Mouse (Mus musculus) spleen, adult 2 months (tissue): Measurements from ENCODE around the gene Cpxcr1. TPM values are rescaled to one million over a fixed set of nuclear protein-coding genes. Genes with fewer than 3 reads are reported as not detected.

Source experiments
- DNase-seq, 2 experiments: peaks; one replicate each; pipeline versions ENCODE4 v3.0.0 to v3.0.0-alpha.2; 2012 to 2021; ENCODE audit warnings: low spot score in 2 of 2, low read depth in 1 of 2
- H3K27ac ChIP-seq: fragments of 200-500 bp; 2 replicates; pipeline ENCODE4 v1.5.1; 2012; ENCODE audit warnings: low read length, inconsistent platforms; ENCODE audit not compliant: insufficient read depth
- H3K27me3 ChIP-seq: fragments of 200-500 bp; 2 replicates; pipeline ENCODE4 v1.6.1; 2012; ENCODE audit warnings: mild to moderate bottlenecking, moderate library complexity, low read length, inconsistent platforms; ENCODE audit not compliant: control insufficient read depth, insufficient read depth
- H3K36me3 ChIP-seq: fragments of 200-500 bp; 2 replicates; pipeline ENCODE4 v1.6.1; 2012; ENCODE audit warnings: mild to moderate bottlenecking, low read length, inconsistent platforms; ENCODE audit not compliant: control insufficient read depth, insufficient read depth
- H3K4me1 ChIP-seq: fragments of 200-500 bp; 2 replicates; pipeline ENCODE4 v1.6.1; 2011; ENCODE audit warnings: inconsistent platforms; ENCODE audit not compliant: control insufficient read depth, insufficient read depth, insufficient read length
- H3K4me3 ChIP-seq: fragments of 200-500 bp; 2 replicates; pipeline ENCODE4 v1.5.1; 2011; ENCODE audit warnings: mild to moderate bottlenecking, inconsistent platforms; ENCODE audit not compliant: insufficient read depth, insufficient read length; ENCODE audit errors: extremely low read depth
- CTCF ChIP-seq: fragments of 200-500 bp; IDR thresholded peaks from 2 replicates; pipeline ENCODE4 v1.5.1; 2011; ENCODE audit warnings: mild to moderate bottlenecking, inconsistent platforms; ENCODE audit not compliant: insufficient read depth, insufficient read length, insufficient replicate concordance; ENCODE audit errors: extremely low read depth
- POLR2A ChIP-seq: fragments of 200-500 bp; IDR thresholded peaks from 2 replicates; pipeline ENCODE4 v1.6.1; 2011; ENCODE audit warnings: low read depth, low read length, inconsistent platforms
- polyA plus RNA-seq: library from polyadenylated mRNA; depleted of rRNA; stranded (reverse); fragments of >200 nt; gene quantifications from 2 replicates; pipeline ENCODE4 v1.2.3, GENCODE M21; 2012; rRNA removed

Cpxcr1 gene
- polyA plus RNA-seq, result not detected in 2 replicates

GRCm38 (mm10) chrX:116448644-116449043, at the start of gene Cpxcr1:
TSS of gene Cpxcr1 (plus strand) at chrX:116448944.
- Histone ChIP-seq H3K27me3 (no peaks in the 10 kb centered on the region), H3K4me1 (no peaks in the 10 kb centered on the region), H3K36me3 (no peaks in the 10 kb centered on the region), H3K4me3 (no peak within 1 kb of the TSS), H3K27ac (no peak within 1 kb of the TSS)
- no peak for DNase-seq
- TF ChIP-seq CTCF (no peak), POLR2A (no peak)

Other genes with a start within 250 kb of the Cpxcr1 start
- gene H2afb2, start 232.2 kb downstream of the Cpxcr1 start, polyA plus RNA-seq, result not detected in 2 replicates